Mouse (Mus musculus): ENCODE results near the gene Gpc5. TPM values are rescaled to one million over a fixed set of nuclear protein-coding genes. Genes with fewer than 3 reads are reported as not detected.
A peak's percentile ranks its signal among the peaks of the same experiment; 100 is the strongest.

Gpc5 gene
- polyA plus RNA-seq, 1 experiment from 2014 or later: 2.5 TPM

DNA sequence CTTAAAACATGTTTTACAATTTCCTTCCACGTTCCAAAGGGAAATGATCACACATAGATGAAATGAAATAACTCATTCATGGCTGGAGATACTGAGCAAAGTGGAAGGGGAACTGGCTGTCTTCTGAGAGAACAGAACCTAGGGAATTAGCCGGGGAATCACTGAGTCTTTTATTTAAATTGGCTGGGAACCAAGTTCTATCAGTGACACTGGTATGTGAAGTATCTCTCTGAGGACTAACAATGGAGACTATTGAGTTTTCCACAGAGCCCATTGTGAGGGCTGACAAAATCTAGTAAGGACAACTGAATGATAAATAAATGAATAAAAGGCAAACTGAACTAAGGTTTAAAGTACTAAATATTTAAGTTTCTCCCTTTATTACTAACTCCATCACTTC, 712.7 kb downstream of the Gpc5 start:
- 68% methylated on average over 2 of the region's 2 CpGs for WGBS
- no peak overlapping the region for H3K4me3 ChIP-seq (ENCODE audit: low read depth, low read length)
- H3K9ac ChIP-seq (ENCODE audit: low read length): no peak overlapping the region
- no peak for DNase-seq (ENCODE audit: low spot score)
- no peak overlapping the region for H3K4me2 ChIP-seq (ENCODE audit: low read depth, severe bottlenecking)
- H3K27me3 ChIP-seq (ENCODE audit: control insufficient read depth, insufficient read depth, low read length): no peaks in the 10 kb centered on the region
- no peaks in the 10 kb centered on the region for H3K36me3 ChIP-seq (ENCODE audit: control insufficient read depth, insufficient read depth, low read length)
- H3K27ac ChIP-seq (replicated peaks; ENCODE audit: low read depth, low read length): no peak overlapping the region
- no peaks in the 10 kb centered on the region for H3K4me1 ChIP-seq (ENCODE audit: control insufficient read depth, insufficient read depth, low read length)
- no peak for ATAC-seq (ENCODE audit: insufficient number of reproducible peaks, low FRiP score, low TSS enrichment, low read depth)
- no peaks in the 10 kb centered on the region for H3K9me3 ChIP-seq (ENCODE audit: control insufficient read depth, low read length)

DNA sequence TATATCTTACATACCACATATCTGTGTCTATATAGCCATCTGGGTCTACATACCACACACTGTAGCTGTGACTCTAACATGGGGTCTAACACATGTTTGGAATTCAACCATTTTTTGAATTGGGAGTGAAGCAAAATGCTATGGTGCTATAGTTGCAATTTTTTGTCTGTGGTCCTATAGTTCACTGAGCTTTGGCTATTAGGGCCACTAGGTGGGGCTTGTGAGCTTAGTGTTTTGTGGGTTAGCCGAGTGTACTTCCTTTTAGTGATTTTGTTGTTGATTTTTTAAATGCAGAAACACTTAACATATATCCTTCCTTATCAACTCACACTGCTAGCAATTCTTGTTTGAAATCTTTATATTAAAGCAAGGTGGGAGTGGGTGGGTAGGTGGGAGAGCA, 727.0 kb downstream of the Gpc5 start:
- no peak for ATAC-seq (ENCODE audit: insufficient number of reproducible peaks, low FRiP score, low TSS enrichment, low read depth)
- Histone ChIP-seq H3K36me3 (ENCODE audit: control insufficient read depth, insufficient read depth, low read length) (no peaks in the 10 kb centered on the region), H3K4me1 (ENCODE audit: control insufficient read depth, insufficient read depth, low read length) (no peaks in the 10 kb centered on the region), H3K9ac (ENCODE audit: low read length) (no peak overlapping the region), H3K27me3 (ENCODE audit: control insufficient read depth, insufficient read depth, low read length) (no peaks in the 10 kb centered on the region), H3K27ac (replicated peaks; ENCODE audit: low read depth, low read length) (no peak overlapping the region), H3K9me3 (ENCODE audit: control insufficient read depth, low read length) (no peaks in the 10 kb centered on the region), H3K4me3 (ENCODE audit: low read depth, low read length) (no peak overlapping the region), H3K4me2 (ENCODE audit: low read depth, severe bottlenecking) (no peak overlapping the region)
- WGBS: 13% methylated on average over 1 of the region's 1 CpGs
- DNase-seq (ENCODE audit: low spot score): peak; percentile 61

DNA sequence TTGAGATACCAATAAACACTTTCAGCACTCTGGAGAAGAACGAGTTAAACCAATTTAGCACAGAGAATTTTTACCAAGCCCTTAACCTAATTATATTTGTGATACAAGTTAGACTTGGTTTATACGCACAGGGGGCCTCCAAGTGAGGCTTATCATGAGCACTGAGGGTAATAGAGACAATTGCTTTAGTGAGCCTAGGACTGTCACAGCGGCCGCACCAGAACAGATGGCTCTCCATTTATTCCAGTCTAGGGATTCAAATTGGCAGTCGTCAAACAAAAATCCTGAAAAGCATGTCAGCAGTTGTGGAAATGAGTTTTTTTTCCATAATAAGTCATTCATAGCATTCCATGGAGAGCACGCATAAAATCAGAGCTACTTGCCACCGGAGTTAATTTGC, 729.6 kb downstream of the Gpc5 start:
- H3K4me3 ChIP-seq (ENCODE audit: low read depth, low read length): no peak overlapping the region
- H3K4me2 ChIP-seq (ENCODE audit: low read depth, severe bottlenecking): no peak overlapping the region
- no peaks in the 10 kb centered on the region for H3K36me3 ChIP-seq (ENCODE audit: control insufficient read depth, insufficient read depth, low read length)
- WGBS: 88% methylated on average over 7 of the region's 7 CpGs
- H3K9ac ChIP-seq (ENCODE audit: low read length): no peak overlapping the region
- no peaks in the 10 kb centered on the region for H3K9me3 ChIP-seq (ENCODE audit: control insufficient read depth, low read length)
- no peak overlapping the region for H3K27ac ChIP-seq (replicated peaks; ENCODE audit: low read depth, low read length)
- no peak for DNase-seq (ENCODE audit: low spot score)
- no peaks in the 10 kb centered on the region for H3K27me3 ChIP-seq (ENCODE audit: control insufficient read depth, insufficient read depth, low read length)
- H3K4me1 ChIP-seq (ENCODE audit: control insufficient read depth, insufficient read depth, low read length): no peaks in the 10 kb centered on the region
- ATAC-seq (ENCODE audit: insufficient number of reproducible peaks, low FRiP score, low TSS enrichment, low read depth): no peak

DNA sequence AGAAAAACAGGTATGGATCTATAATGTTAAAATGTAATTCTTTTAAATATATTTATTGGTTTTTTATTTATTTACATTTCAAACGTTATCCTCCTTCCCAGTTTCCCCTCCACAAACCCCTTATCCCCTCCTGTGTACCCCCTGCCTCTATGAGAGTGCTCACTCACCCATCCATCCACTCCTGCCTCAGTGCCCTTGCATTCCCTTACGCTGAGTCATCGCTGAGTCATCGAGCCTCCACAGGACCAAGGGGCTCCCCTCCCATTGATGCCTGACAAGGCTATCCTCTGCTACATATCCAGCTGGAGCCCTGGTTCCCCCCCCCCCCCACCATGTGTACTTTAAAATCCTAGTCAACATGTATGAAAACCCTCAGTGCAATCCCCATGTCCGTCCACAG, 738.5 kb downstream of the Gpc5 start:
- Histone ChIP-seq H3K9me3 (ENCODE audit: control insufficient read depth, low read length) (no peaks in the 10 kb centered on the region), H3K4me1 (ENCODE audit: control insufficient read depth, insufficient read depth, low read length) (no peaks in the 10 kb centered on the region), H3K27me3 (ENCODE audit: control insufficient read depth, insufficient read depth, low read length) (no peaks in the 10 kb centered on the region), H3K27ac (replicated peaks; ENCODE audit: low read depth, low read length) (no peak overlapping the region), H3K9ac (ENCODE audit: low read length) (no peak overlapping the region), H3K4me2 (ENCODE audit: low read depth, severe bottlenecking) (no peak overlapping the region), H3K4me3 (ENCODE audit: low read depth, low read length) (no peak overlapping the region), H3K36me3 (ENCODE audit: control insufficient read depth, insufficient read depth, low read length) (no peaks in the 10 kb centered on the region)
- 70% methylated on average over 5 of the region's 5 CpGs for WGBS
- ATAC-seq (ENCODE audit: insufficient number of reproducible peaks, low FRiP score, low TSS enrichment, low read depth) (no peak), DNase-seq (ENCODE audit: low spot score) (no peak)

DNA sequence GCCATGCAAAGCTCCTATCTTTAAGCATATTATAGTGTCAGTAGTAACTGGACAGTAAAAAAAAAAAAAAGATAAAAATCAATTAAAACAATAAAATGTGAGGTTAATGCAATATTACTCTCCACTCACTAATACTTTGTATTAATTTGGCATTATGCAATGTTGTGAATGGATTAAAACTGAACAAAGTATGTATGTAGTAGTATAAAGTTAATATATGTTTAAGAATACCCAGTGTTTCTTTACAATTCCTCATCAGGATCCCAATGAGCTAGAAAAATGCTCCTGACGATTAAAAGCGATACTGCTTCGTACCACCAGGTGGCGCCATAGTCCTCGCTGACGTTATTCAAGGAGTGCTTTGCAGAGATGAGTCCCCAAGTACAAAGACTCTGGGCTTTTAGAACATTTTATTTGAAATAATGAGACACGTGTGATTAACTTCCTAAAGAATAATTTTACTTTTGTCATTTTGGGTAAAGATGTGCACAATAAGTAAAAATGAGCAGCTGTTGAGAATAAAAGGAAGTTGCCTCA, 739.3 kb downstream of the Gpc5 start:
- Histone ChIP-seq H3K9me3 (ENCODE audit: control insufficient read depth, low read length) (no peaks in the 10 kb centered on the region), H3K36me3 (ENCODE audit: control insufficient read depth, insufficient read depth, low read length) (no peaks in the 10 kb centered on the region), H3K27me3 (ENCODE audit: control insufficient read depth, insufficient read depth, low read length) (no peaks in the 10 kb centered on the region), H3K9ac (ENCODE audit: low read length) (no peak overlapping the region), H3K4me3 (ENCODE audit: low read depth, low read length) (no peak overlapping the region), H3K4me1 (ENCODE audit: control insufficient read depth, insufficient read depth, low read length) (no peaks in the 10 kb centered on the region), H3K4me2 (ENCODE audit: low read depth, severe bottlenecking) (no peak overlapping the region), H3K27ac (replicated peaks; ENCODE audit: low read depth, low read length) (no peak overlapping the region)
- DNase-seq (ENCODE audit: low spot score) (peak; percentile 83), ATAC-seq (ENCODE audit: insufficient number of reproducible peaks, low FRiP score, low TSS enrichment, low read depth) (no peak)
- under 1% methylated on average over 7 of the region's 7 CpGs for WGBS

DNA sequence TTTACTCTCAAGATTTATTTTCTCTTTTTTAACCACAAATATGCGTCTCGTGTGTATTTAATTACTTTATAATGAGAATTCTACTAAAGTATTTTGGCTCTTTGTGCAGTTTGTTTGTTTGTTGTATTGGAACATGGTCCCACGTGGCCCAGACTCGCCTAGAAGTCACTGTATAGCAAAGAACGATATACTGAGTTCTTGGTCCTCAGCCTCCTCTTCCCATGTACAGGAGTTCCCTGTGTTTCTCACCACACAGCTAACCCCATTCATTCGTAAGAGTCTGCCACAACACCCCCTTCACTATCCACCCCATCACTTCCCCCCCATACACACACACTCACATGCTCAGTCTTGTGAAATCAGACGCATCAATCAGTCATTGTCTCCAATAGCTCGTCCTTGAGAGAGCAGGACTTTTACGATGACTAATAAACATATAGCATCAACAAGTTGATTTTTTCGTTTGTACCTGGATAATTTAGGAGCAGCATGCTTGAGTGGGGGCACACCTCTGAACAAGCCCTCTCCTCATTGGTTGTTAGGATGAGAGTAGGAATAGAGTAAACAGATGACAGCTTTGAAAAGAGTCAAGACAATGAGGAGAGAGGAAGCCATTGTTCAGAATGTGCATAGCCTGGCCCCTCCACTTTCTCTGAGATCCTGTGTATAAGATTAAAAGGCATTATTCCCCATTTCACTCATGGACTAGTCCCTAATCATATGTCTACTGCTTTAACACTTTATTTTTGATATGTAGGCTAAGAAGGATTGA, 740.0 kb downstream of the Gpc5 start:
- no peak overlapping the region for H3K4me2 ChIP-seq (ENCODE audit: low read depth, severe bottlenecking)
- DNase-seq (ENCODE audit: low spot score): no peak
- no peak; the same call in 1 of the 2 replicates for ATAC-seq (ENCODE audit: insufficient number of reproducible peaks, low FRiP score, low TSS enrichment, low read depth)
- no peaks in the 10 kb centered on the region for H3K9me3 ChIP-seq (ENCODE audit: control insufficient read depth, low read length)
- no peaks in the 10 kb centered on the region for H3K4me1 ChIP-seq (ENCODE audit: control insufficient read depth, insufficient read depth, low read length)
- no peak overlapping the region for H3K4me3 ChIP-seq (ENCODE audit: low read depth, low read length)
- no peaks in the 10 kb centered on the region for H3K36me3 ChIP-seq (ENCODE audit: control insufficient read depth, insufficient read depth, low read length)
- H3K27me3 ChIP-seq (ENCODE audit: control insufficient read depth, insufficient read depth, low read length): no peaks in the 10 kb centered on the region
- no peak overlapping the region for H3K27ac ChIP-seq (replicated peaks; ENCODE audit: low read depth, low read length)
- H3K9ac ChIP-seq (ENCODE audit: low read length): no peak overlapping the region
- WGBS: 75% methylated on average over 10 of the region's 10 CpGs

DNA sequence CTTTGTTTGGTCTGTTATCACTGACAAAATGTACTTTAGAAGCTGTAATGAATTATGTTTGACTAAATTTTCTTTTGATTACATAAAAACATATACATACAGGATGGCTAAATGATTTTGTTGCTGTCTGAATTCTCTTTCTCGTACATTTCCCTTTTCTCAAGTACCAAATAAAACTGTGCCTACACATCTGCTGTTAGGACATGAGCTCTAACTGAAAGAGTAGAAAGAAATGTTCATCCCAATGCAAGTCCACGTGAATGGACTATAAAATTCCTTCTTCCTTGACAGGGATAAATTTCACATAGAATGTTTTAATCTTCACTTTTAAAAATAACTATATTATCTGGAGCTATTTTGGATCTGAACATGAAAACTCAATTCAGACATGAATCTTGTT, 751.8 kb downstream of the Gpc5 start:
- Histone ChIP-seq H3K9me3 (ENCODE audit: control insufficient read depth, low read length) (no peaks in the 10 kb centered on the region), H3K4me3 (ENCODE audit: low read depth, low read length) (no peak overlapping the region), H3K27me3 (ENCODE audit: control insufficient read depth, insufficient read depth, low read length) (no peaks in the 10 kb centered on the region), H3K36me3 (ENCODE audit: control insufficient read depth, insufficient read depth, low read length) (no peaks in the 10 kb centered on the region), H3K4me2 (ENCODE audit: low read depth, severe bottlenecking) (no peak overlapping the region), H3K9ac (ENCODE audit: low read length) (no peak overlapping the region), H3K4me1 (ENCODE audit: control insufficient read depth, insufficient read depth, low read length) (no peaks in the 10 kb centered on the region), H3K27ac (replicated peaks; ENCODE audit: low read depth, low read length) (no peak overlapping the region)
- WGBS: 84% methylated on average over 2 of the region's 2 CpGs
- ATAC-seq (ENCODE audit: insufficient number of reproducible peaks, low FRiP score, low TSS enrichment, low read depth): no peak
- no peak for DNase-seq (ENCODE audit: low spot score)

DNA sequence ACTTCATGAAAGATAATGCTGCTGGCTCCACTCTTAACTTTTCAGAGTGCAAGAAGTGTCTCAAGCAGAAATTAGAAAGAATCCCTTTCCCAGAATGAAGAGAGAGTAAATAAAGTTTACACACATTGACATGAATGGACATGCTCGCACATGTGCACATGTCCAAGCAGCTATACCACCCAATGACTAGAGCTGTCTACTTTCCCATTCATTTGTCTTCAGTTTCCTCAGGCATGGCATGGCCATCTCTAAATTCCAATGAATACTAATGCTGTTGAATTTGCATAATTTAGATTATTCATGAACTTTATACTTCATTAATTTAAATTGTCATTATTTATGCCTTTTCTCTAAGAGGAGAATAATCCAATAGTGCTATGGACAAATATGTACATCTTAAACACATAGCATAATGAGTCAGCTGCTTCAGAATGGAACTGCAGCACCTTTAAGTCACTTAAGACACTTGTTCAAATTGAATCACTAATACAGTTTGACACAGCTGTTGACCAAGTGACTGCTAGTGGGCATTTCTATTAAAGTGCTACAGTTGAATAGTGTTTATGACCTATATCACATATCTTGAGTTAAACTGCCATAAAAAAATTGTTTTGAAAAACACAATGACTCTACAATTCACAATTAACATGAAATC, 752.9 kb downstream of the Gpc5 start:
- ATAC-seq (ENCODE audit: insufficient number of reproducible peaks, low FRiP score, low TSS enrichment, low read depth): no peak
- WGBS: 85% methylated on average over 1 of the region's 1 CpGs

More for the DNA sequence above, 752.9 kb downstream of the Gpc5 start:
- no peaks in the 10 kb centered on the region for H3K4me1 ChIP-seq (ENCODE audit: control insufficient read depth, insufficient read depth, low read length)
- H3K4me2 ChIP-seq (ENCODE audit: low read depth, severe bottlenecking): no peak overlapping the region
- H3K27me3 ChIP-seq (ENCODE audit: control insufficient read depth, insufficient read depth, low read length): no peaks in the 10 kb centered on the region
- no peaks in the 10 kb centered on the region for H3K36me3 ChIP-seq (ENCODE audit: control insufficient read depth, insufficient read depth, low read length)
- no peak overlapping the region for H3K4me3 ChIP-seq (ENCODE audit: low read depth, low read length)
- no peaks in the 10 kb centered on the region for H3K9me3 ChIP-seq (ENCODE audit: control insufficient read depth, low read length)
- no peak overlapping the region for H3K9ac ChIP-seq (ENCODE audit: low read length)
- H3K27ac ChIP-seq (replicated peaks; ENCODE audit: low read depth, low read length): no peak overlapping the region
- no peak for DNase-seq (ENCODE audit: low spot score)
